Mouse (Mus musculus): Measurements from ENCODE around the gene Xrcc3. TPM values are rescaled to one million over a fixed set of nuclear protein-coding genes. Genes with fewer than 3 reads are reported as not detected.

The Xrcc3 gene
- polyA plus RNA-seq, 1 experiment from 2014 or later: 4.5 TPM

DNA sequence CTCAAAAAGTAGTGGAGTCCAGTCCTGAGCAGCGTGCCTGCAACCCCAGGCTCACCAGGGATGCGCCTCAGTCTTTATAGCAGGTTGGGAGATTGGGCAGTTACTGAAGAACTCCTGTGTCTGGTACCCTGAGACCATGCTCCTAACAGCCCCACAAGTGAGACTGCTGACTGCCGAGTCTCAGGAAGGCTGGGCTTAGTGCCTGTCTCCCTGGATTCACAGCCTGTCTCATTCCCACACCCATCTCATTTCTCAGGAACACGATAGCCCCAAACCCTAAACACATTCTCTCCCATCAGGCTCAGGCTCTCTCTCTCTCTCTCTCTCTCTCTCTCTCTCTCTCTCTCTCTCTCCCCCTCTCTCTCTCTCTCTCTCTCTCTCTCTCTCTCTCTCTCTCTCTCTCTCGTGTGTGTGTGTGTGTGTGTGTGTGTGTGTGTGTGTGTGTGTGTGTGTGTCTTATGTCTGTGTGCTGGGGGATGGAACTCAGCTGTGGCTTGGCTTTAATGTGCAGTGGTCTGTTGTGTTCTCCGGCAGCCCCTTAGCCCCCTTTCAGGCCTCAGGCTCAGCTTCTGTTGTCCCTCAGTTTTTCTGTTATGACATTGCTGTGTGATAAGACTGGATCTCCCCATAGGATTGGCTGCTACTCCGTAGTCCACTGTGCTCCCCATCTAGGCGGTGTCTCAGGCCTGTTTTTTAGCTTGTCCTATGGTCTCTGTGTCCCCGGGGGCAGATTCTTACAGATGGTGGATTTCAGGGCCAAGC, 43.7 kb downstream of the Xrcc3 start:
- no peak for ATAC-seq
- peaks cover 18% of the 10 kb centered on the region for H3K36me3 ChIP-seq (ENCODE audit: control insufficient read depth, insufficient read depth)
- H3K27me3 ChIP-seq (replicated peaks; ENCODE audit: control insufficient read depth, insufficient read depth, low read length): no peaks in the 10 kb centered on the region
- no peaks in the 10 kb centered on the region for H3K9me3 ChIP-seq (ENCODE audit: control insufficient read depth, low read length)
- 62% methylated on average over 8 of the region's 9 CpGs for WGBS
- H3K4me3 ChIP-seq (replicated peaks; ENCODE audit: low read length): no peak overlapping the region
- H3K27ac ChIP-seq (ENCODE audit: low read length): peak overlapping the region; percentile 71
- H3K9ac ChIP-seq (replicated peaks; ENCODE audit: low read depth, low read length): no peak overlapping the region
- H3K4me1 ChIP-seq (replicated peaks; ENCODE audit: control insufficient read depth, insufficient read depth, low read length): peaks cover 31% of the 10 kb centered on the region
- H3K4me2 ChIP-seq (ENCODE audit: low read length): no peak overlapping the region

DNA sequence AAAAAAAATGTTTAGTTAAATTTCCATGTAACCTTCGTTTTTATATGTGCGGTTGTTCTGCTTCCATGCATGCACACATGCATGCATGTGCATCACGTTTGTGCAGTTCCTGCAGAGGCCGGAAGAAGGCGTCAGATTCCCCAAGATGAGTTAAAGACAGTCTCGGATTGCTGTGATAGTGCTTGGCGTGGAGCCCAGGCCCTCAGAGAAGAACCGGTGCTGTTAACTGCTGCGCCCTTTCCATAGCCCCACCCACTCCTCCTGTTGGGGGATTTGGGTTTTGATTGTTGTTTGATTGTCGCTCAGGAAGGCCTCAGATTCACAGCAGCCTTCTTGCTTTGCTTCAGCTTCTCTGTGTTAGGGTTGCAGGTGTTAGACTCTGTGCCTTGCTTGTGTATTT, 44.4 kb downstream of the Xrcc3 start:
- Histone ChIP-seq H3K4me2 (ENCODE audit: low read length) (no peak overlapping the region), H3K9me3 (ENCODE audit: control insufficient read depth, low read length) (no peaks in the 10 kb centered on the region), H3K36me3 (ENCODE audit: control insufficient read depth, insufficient read depth) (peaks cover 14% of the 10 kb centered on the region), H3K27me3 (replicated peaks; ENCODE audit: control insufficient read depth, insufficient read depth, low read length) (no peaks in the 10 kb centered on the region), H3K9ac (replicated peaks; ENCODE audit: low read depth, low read length) (no peak overlapping the region), H3K4me3 (replicated peaks; ENCODE audit: low read length) (no peak overlapping the region), H3K4me1 (replicated peaks; ENCODE audit: control insufficient read depth, insufficient read depth, low read length) (peaks cover 31% of the 10 kb centered on the region), H3K27ac (ENCODE audit: low read length) (peak overlapping the region; percentile 71)
- WGBS: 22% methylated on average over 10 of the region's 10 CpGs
- peak; percentile 72 for ATAC-seq

DNA sequence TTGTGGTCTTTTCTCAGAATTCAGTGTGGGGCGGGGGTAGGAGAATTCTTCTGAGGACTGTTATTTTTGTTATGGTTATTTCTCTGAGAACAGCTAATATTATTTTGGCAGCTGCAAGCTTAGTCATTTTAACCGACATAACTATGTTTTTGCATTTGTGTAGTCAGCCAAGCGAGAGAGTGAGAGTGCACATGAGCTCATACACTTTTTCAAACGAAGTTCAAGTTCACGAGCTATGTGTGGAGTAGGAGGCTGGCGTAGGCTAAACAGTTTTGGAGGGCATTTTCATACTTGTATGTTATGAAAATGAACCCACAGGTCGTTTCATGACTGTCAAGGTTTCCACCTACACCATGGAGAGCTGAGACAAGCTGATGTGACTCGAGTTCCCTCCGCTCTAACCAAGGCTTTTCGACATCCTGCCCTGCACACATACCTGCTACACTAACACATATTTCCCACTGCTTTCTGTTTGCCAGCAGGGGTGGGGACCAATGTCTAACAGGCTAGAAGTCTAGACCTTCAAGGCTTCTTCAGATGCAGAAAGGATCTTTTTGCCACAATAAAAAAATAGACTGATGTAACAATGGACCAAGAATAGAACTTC, 45.2 kb downstream of the Xrcc3 start:
- no peak overlapping the region; the same call in 1 of the 2 replicates for H3K27ac ChIP-seq (ENCODE audit: low read length)
- H3K9ac ChIP-seq (replicated peaks; ENCODE audit: low read depth, low read length): no peak overlapping the region
- no peak overlapping the region for H3K4me2 ChIP-seq (ENCODE audit: low read length)
- H3K4me3 ChIP-seq (replicated peaks; ENCODE audit: low read length): no peak overlapping the region
- ATAC-seq: no peak
- H3K36me3 ChIP-seq (ENCODE audit: control insufficient read depth, insufficient read depth): peaks cover 6% of the 10 kb centered on the region; the same call in 1 of the 2 replicates
- peaks cover 31% of the 10 kb centered on the region for H3K4me1 ChIP-seq (replicated peaks; ENCODE audit: control insufficient read depth, insufficient read depth, low read length)
- H3K9me3 ChIP-seq (ENCODE audit: control insufficient read depth, low read length): no peaks in the 10 kb centered on the region
- WGBS: 92% methylated on average over 10 of the region's 10 CpGs
- no peaks in the 10 kb centered on the region for H3K27me3 ChIP-seq (replicated peaks; ENCODE audit: control insufficient read depth, insufficient read depth, low read length)

GRCm38 (mm10) chr12:111766313-111767236, 47.1 kb downstream of the Xrcc3 start:
- Histone ChIP-seq H3K27me3 (replicated peaks; ENCODE audit: control insufficient read depth, insufficient read depth, low read length) (no peaks in the 10 kb centered on the region), H3K36me3 (ENCODE audit: control insufficient read depth, insufficient read depth) (no peaks in the 10 kb centered on the region), H3K9ac (replicated peaks; ENCODE audit: low read depth, low read length) (no peak overlapping the region; the same call in 1 of the 2 replicates), H3K4me1 (replicated peaks; ENCODE audit: control insufficient read depth, insufficient read depth, low read length) (peaks cover 35% of the 10 kb centered on the region), H3K27ac (ENCODE audit: low read length) (no peak overlapping the region), H3K4me3 (replicated peaks; ENCODE audit: low read length) (no peak overlapping the region), H3K4me2 (ENCODE audit: low read length) (no peak overlapping the region), H3K9me3 (ENCODE audit: control insufficient read depth, low read length) (no peaks in the 10 kb centered on the region)
- WGBS: 26% methylated on average over 16 of the region's 16 CpGs
- ATAC-seq: 0 out of 2 replicates have a peak, but pooled peaks have one; percentile 18

- H3K4me2 ChIP-seq (ENCODE audit: low read length): no peak overlapping the region
- H3K36me3 ChIP-seq (ENCODE audit: control insufficient read depth, insufficient read depth): no peaks in the 10 kb centered on the region
- no peaks in the 10 kb centered on the region for H3K27me3 ChIP-seq (replicated peaks; ENCODE audit: control insufficient read depth, insufficient read depth, low read length)
- H3K4me1 ChIP-seq (replicated peaks; ENCODE audit: control insufficient read depth, insufficient read depth, low read length): peaks cover 41% of the 10 kb centered on the region
- no peak overlapping the region for H3K9ac ChIP-seq (replicated peaks; ENCODE audit: low read depth, low read length)
- no peak overlapping the region for H3K4me3 ChIP-seq (replicated peaks; ENCODE audit: low read length)
- ATAC-seq: no peak
- no peaks in the 10 kb centered on the region for H3K9me3 ChIP-seq (ENCODE audit: control insufficient read depth, low read length)
- H3K27ac ChIP-seq (ENCODE audit: low read length): no peak overlapping the region
- 96% methylated on average over 13 of the region's 13 CpGs for WGBS
Observed at GRCm38 (mm10) chr12:111762620-111763280, 50.9 kb downstream of the Xrcc3 start.

- ATAC-seq: no peak
- peak overlapping the region; percentile 96 for H3K4me2 ChIP-seq (ENCODE audit: low read length)
- no peaks in the 10 kb centered on the region for H3K9me3 ChIP-seq (ENCODE audit: control insufficient read depth, low read length)
- H3K4me3 ChIP-seq (replicated peaks; ENCODE audit: low read length): peak overlapping the region; percentile 92
- peaks cover 24% of the 10 kb centered on the region for H3K4me1 ChIP-seq (replicated peaks; ENCODE audit: control insufficient read depth, insufficient read depth, low read length)
- H3K27ac ChIP-seq (ENCODE audit: low read length): no peak overlapping the region
- H3K9ac ChIP-seq (replicated peaks; ENCODE audit: low read depth, low read length): no peak overlapping the region
- no peaks in the 10 kb centered on the region for H3K36me3 ChIP-seq (ENCODE audit: control insufficient read depth, insufficient read depth)
- 63% methylated on average over 7 of the region's 7 CpGs for WGBS
- H3K27me3 ChIP-seq (replicated peaks; ENCODE audit: control insufficient read depth, insufficient read depth, low read length): no peaks in the 10 kb centered on the region
Observed at GRCm38 (mm10) chr12:111760306-111760908, 53.3 kb downstream of the Xrcc3 start.

DNA sequence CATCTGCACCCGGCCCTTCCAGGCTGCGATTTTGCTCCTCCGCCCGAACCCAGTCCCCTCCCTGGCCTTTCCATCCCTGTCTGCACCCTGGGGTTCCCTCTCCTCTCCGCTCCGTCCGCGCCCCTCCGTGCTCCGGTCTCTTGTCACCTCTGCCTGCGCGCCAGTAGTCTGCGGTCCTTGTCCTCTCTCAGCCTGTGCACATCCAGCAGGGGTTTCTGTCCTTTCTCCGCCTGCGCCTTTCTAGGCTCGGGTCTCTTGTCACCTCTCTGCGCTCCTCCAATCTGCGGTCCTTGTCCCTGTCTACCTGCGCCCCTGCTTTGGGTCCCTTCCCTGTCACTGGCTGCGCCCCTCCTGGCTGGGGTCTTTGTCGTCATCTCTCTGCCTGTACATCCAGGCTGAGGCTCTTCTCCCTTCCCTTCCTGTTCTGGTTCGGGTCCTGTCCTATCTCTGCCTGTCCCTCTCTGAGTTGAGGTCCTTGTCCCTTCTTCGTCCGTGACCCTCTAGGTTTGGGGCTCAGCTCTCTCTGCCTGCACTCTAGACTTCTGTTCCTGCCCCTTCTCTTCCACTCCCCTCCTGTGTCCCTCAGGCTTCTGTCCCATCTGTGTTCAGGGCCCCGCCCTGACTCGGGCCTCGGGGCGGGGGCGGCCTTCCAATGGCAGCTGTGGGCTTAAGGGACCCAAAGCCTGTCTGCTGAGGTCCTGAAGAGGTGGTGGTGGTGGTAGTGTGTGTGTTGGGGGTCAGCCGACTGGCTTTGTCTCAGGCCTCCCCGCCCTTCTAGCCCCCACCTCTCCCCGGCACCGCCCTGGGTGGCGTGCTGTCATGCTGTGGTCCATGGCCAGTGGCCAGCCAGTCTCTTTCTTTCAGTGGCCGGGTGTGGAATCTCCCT, 54.3 kb downstream of the Xrcc3 start:
- Histone ChIP-seq H3K27ac (ENCODE audit: low read length) (peak overlapping the region; percentile 93), H3K9ac (replicated peaks; ENCODE audit: low read depth, low read length) (peak overlapping the region; percentile 98), H3K4me2 (ENCODE audit: low read length) (peak overlapping the region; percentile 96), H3K4me3 (replicated peaks; ENCODE audit: low read length) (peak overlapping the region; percentile 92), H3K9me3 (ENCODE audit: control insufficient read depth, low read length) (no peaks in the 10 kb centered on the region), H3K36me3 (ENCODE audit: control insufficient read depth, insufficient read depth) (no peaks in the 10 kb centered on the region), H3K27me3 (replicated peaks; ENCODE audit: control insufficient read depth, insufficient read depth, low read length) (no peaks in the 10 kb centered on the region), H3K4me1 (replicated peaks; ENCODE audit: control insufficient read depth, insufficient read depth, low read length) (peaks cover 24% of the 10 kb centered on the region)
- under 1% methylated on average over 35 of the region's 35 CpGs for WGBS
- peak; percentile 52 for ATAC-seq
